Mouse (Mus musculus) kidney, adult 2 months (tissue): ENCODE measurements around the gene Gm21981.

Experiments
- CTCF ChIP-seq: fragments of 200-500 bp; conservative IDR thresholded peaks from 2 replicates; pipeline ENCODE4 v1.5.1; 2011; ENCODE audit warnings: low read depth, mild to moderate bottlenecking, control low read depth, low read length, moderate library complexity, mixed read lengths; ENCODE audit not compliant: insufficient read depth, insufficient read length
- POLR2A ChIP-seq: fragments of 200-500 bp; IDR thresholded peaks from one replicate; pipeline ENCODE4 v1.6.1; 2011; ENCODE audit warnings: low read depth, low read length, control low read depth

GRCm38 (mm10) chr17:47738879-47739798 is 44.9 kb upstream of the Gm21981 start:
- TF ChIP-seq CTCF, result no peak
- no peak for TF ChIP-seq POLR2A
